Mouse (Mus musculus) kidney, postnatal 0 days (tissue): ENCODE measurements around the gene Lrp6. TPM values are rescaled to one million over a fixed set of nuclear protein-coding genes. Genes with fewer than 3 reads are reported as not detected.

Experiments used
- ATAC-seq: fragments of 200-750 bp; cut with Nextera tagmentation; replicated peaks from 2 replicates; pipeline ENCODE4 v1.8.0; 2017; ENCODE audit warnings: low read depth, moderate number of reproducible peaks, moderate TSS enrichment, moderate library complexity; ENCODE audit not compliant: low FRiP score
- DNase-seq: peaks from one replicate; pipeline ENCODE4 v3.0.0-alpha.2; 2016; ENCODE audit warnings: low spot score
- H3K27ac ChIP-seq: fragments of 300-500 bp; sonication (generic); 2 replicates; pipeline ENCODE4 v1.5.1; 2014; ENCODE audit warnings: mild to moderate bottlenecking
- H3K27me3 ChIP-seq: fragments of 300-500 bp; sonication (generic); 2 replicates; pipeline ENCODE4 v1.6.1; 2014; ENCODE audit warnings: low read length, mixed read lengths; ENCODE audit not compliant: insufficient read depth
- H3K36me3 ChIP-seq: fragments of 300-500 bp; sonication (generic); 2 replicates; pipeline ENCODE4 v1.6.1; 2014; ENCODE audit warnings: low read length, mixed read lengths; ENCODE audit not compliant: insufficient read depth
- H3K4me1 ChIP-seq: fragments of 300-500 bp; sonication (generic); replicated peaks from 2 replicates; pipeline ENCODE4 v1.6.1; 2014; ENCODE audit warnings: antibody characterized with exemption, low read length, mixed read lengths; ENCODE audit not compliant: insufficient read depth
- H3K4me2 ChIP-seq: fragments of 300-500 bp; sonication (generic); 2 replicates; pipeline ENCODE4 v1.6.1; 2014; ENCODE audit warnings: mild to moderate bottlenecking, low read length, moderate library complexity, mixed read lengths
- H3K4me3 ChIP-seq: fragments of 300-500 bp; sonication (generic); replicated peaks from 2 replicates; pipeline ENCODE4 v1.5.1; 2014; ENCODE audit warnings: low read depth, low read length
- H3K9ac ChIP-seq: fragments of 300-500 bp; sonication (generic); 2 replicates; pipeline ENCODE4 v1.6.1; 2014; ENCODE audit warnings: low read depth, low read length
- H3K9me3 ChIP-seq: fragments of 300-500 bp; sonication (generic); replicated peaks from 2 replicates; pipeline ENCODE4 v1.6.1; 2016; ENCODE audit warnings: low read length, inconsistent platforms, mixed read lengths
- CTCF ChIP-seq: IDR thresholded peaks from 2 replicates; pipeline ENCODE4 v1.5.1; 2016; ENCODE audit warnings: antibody characterized with exemption, low read depth, mild to moderate bottlenecking, moderate library complexity
- WGBS: fragments of 180-500 bp; shearing (Covaris S2); extraction: QIAGEN DNeasy Blood & Tissue Kit; methylation state at CpG from one replicate; pipeline ENCODE4 v1.1.7; 2014; 5-methylcytosine and 5-hydroxymethylcytosine counted together
- polyA plus RNA-seq: library from polyadenylated mRNA; unstranded; fragments of >200 nt; fragmentation: Nextera tagmentation; extraction: Ambion mirVana; gene quantifications from 2 replicates; pipeline ENCODE4 v1.2.1, GENCODE M21; 2015

Gene Lrp6
- polyA plus RNA-seq, 1 experiment from 2014 or later = 35.3 TPM

- no peak for DNase-seq
- Histone ChIP-seq H3K9me3 (no peaks in the 10 kb centered on the region), H3K27me3 (no peaks in the 10 kb centered on the region), H3K4me1 (0 out of 2 replicates have a peak, but pooled peaks cover 4% of the 10 kb centered on the region), H3K27ac (no peak overlapping the region), H3K4me3 (no peak overlapping the region), H3K4me2 (no peak overlapping the region), H3K9ac (no peak overlapping the region), H3K36me3 (no peaks in the 10 kb centered on the region)
- no peak for TF ChIP-seq CTCF
- WGBS = 56% methylated on average over 5 of the region's 5 CpGs
- no peak for ATAC-seq
Observed at GRCm38 (mm10) chr6:134436955-134437354, 129.8 kb downstream of the Lrp6 start.

- Histone ChIP-seq H3K4me3 (no peak overlapping the region), H3K4me1 (0 out of 2 replicates have a peak, but pooled peaks cover 2% of the 10 kb centered on the region), H3K27ac (no peak overlapping the region), H3K4me2 (no peak overlapping the region), H3K9ac (no peak overlapping the region), H3K36me3 (no peaks in the 10 kb centered on the region), H3K9me3 (no peaks in the 10 kb centered on the region), H3K27me3 (no peaks in the 10 kb centered on the region)
- ATAC-seq (no peak), DNase-seq (no peak)
- 52% methylated on average over 9 of the region's 9 CpGs for WGBS
- TF ChIP-seq CTCF = no peak
Observed at GRCm38 (mm10) chr6:134434866-134435390, 131.8 kb downstream of the Lrp6 start.

DNA sequence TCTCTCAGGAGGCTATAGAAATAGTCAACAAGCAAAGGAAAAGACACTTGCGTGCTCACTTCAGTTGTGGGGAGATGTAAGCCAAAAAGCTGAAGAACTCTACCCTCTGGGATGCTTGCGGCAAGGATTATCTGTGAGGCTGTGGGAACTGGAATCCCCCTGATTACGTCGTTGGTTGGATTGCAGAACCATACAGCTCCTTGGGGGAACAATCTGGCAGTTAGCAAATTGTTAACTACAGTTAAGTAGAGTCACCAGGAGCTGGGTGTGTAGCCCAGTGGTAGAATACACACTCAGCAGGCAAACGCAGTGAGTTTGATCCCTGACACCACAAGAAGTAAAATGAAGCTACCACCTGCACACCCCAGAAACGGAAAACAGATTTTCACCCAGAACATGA lies 132.7 kb downstream of the Lrp6 start:
- no peak overlapping the region for H3K27ac ChIP-seq
- no peak overlapping the region for H3K4me3 ChIP-seq
- no peaks in the 10 kb centered on the region for H3K4me1 ChIP-seq
- no peak overlapping the region for H3K9ac ChIP-seq
- 75% methylated on average over 6 of the region's 6 CpGs for WGBS
- no peak for TF ChIP-seq CTCF
- no peaks in the 10 kb centered on the region for H3K27me3 ChIP-seq
- ATAC-seq (no peak), DNase-seq (no peak)
- H3K9me3 ChIP-seq = no peaks in the 10 kb centered on the region
- no peaks in the 10 kb centered on the region for H3K36me3 ChIP-seq
- H3K4me2 ChIP-seq = no peak overlapping the region

DNA sequence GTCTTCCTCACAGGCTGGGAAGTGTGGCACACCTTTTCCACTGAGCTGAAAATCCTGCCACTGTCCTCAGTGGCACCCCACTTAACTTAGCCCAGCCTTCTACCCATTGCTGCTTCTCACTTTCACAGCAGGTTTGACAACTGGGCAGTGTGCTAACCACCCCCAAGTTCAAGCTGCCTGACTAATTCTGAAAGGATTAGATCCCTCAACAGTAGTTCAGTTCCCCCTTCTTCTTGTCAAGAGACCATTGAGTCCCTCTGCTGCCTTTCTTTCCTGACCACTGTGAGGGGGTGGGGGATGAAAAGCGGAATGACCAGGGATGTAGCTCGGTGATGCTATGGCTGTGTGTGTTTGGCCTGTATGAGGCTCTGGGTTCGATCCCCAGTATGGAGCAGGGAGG lies 133.5 kb downstream of the Lrp6 start:
- Histone ChIP-seq H3K9me3 (no peaks in the 10 kb centered on the region), H3K4me2 (no peak overlapping the region), H3K9ac (no peak overlapping the region), H3K36me3 (no peaks in the 10 kb centered on the region), H3K4me1 (no peaks in the 10 kb centered on the region; the same call in 1 of the 2 replicates), H3K27ac (no peak overlapping the region), H3K27me3 (no peaks in the 10 kb centered on the region), H3K4me3 (no peak overlapping the region)
- no peak for ATAC-seq
- no peak for TF ChIP-seq CTCF
- no peak for DNase-seq
- 98% methylated on average over 3 of the region's 3 CpGs for WGBS

- no peaks in the 10 kb centered on the region; the same call in 1 of the 2 replicates for H3K4me1 ChIP-seq
- H3K27me3 ChIP-seq = no peaks in the 10 kb centered on the region
- no peaks in the 10 kb centered on the region for H3K9me3 ChIP-seq
- H3K4me2 ChIP-seq = no peak overlapping the region
- no peak for DNase-seq
- no peak overlapping the region for H3K9ac ChIP-seq
- no peaks in the 10 kb centered on the region for H3K36me3 ChIP-seq
- no peak for TF ChIP-seq CTCF
- WGBS = 42% methylated on average over 4 of the region's 4 CpGs
- H3K4me3 ChIP-seq = no peak overlapping the region
- no peak for ATAC-seq
- H3K27ac ChIP-seq = no peak overlapping the region
Observed at GRCm38 (mm10) chr6:134431583-134431982, 135.2 kb downstream of the Lrp6 start.

DNA sequence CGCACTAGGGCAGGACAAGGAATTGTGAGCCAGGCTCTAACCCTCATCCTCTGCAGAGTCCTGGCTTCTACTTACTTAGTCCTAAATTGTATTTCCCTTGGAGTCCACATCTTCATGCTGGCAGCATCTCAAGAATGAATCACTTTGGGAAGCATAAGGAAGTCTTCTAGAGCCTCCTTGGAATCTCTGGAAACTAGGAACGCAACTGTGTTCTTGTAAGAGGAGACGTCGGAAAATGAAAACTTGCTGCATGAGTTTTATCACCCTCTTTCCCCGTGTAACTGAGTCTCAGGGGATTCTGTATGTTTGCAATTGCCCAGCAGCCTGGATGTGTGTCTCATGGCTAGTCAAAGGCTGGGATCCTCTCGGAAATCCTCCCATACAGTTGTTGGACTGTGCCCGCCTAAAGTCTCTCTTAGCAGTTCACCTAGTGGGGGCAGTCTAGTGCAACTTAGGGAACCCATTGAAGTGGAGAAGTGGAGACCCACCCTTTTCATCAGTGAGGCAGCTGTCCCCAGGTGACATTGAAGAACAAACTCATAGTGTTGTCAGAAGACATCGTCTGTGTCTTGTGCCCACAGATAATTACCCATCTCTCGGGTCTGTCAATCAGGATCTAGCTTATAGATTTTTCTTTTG lies 136.5 kb downstream of the Lrp6 start:
- no peaks in the 10 kb centered on the region for H3K9me3 ChIP-seq
- ATAC-seq (no peak), DNase-seq (peak; percentile 77)
- H3K4me3 ChIP-seq = no peak overlapping the region
- TF ChIP-seq CTCF = peak; percentile 38
- H3K27ac ChIP-seq = no peak overlapping the region
- H3K4me2 ChIP-seq = no peak overlapping the region
- 71% methylated on average over 9 of the region's 9 CpGs for WGBS
- H3K36me3 ChIP-seq = no peaks in the 10 kb centered on the region
- no peaks in the 10 kb centered on the region for H3K27me3 ChIP-seq
- H3K9ac ChIP-seq = no peak overlapping the region
- no peaks in the 10 kb centered on the region; the same call in 1 of the 2 replicates for H3K4me1 ChIP-seq

- Histone ChIP-seq H3K27me3 (no peaks in the 10 kb centered on the region), H3K4me2 (peak overlapping the region; percentile 5; the same call in 1 of the 2 replicates), H3K9ac (no peak overlapping the region), H3K4me3 (no peak overlapping the region), H3K9me3 (no peaks in the 10 kb centered on the region), H3K36me3 (no peaks in the 10 kb centered on the region), H3K4me1 (no peaks in the 10 kb centered on the region; the same call in 1 of the 2 replicates), H3K27ac (0 out of 2 replicates have a peak overlapping the region, but pooled peaks have one; percentile 47)
- peak; percentile 70 for DNase-seq
- TF ChIP-seq CTCF = no peak
- 43% methylated on average over 5 of the region's 5 CpGs for WGBS
- ATAC-seq = no peak
Observed at GRCm38 (mm10) chr6:134428455-134428854, 138.3 kb downstream of the Lrp6 start.
